Comparison of ENCODE assay signal across 15 mouse cellular contexts in genomic region chr7:97383496-97384132, GRCm38 (mm10).
"Had no signal": no experiment of that assay in that cellular context is flagged by ENCODE, and none has a peak within 500 bp of the region (broad histone marks: within the 10 kb centered on the region; RNA-seq: fewer than 3 reads in every experiment).

No protein-coding gene starts in this region.

- H3K9me3 ChIP-seq: kidney, embryonic 15.5 days; limb, embryonic 12.5 days; liver, embryonic 15.5 days; megakaryocyte, embryonic 14.5 days; midbrain, embryonic 12.5 days; stomach, embryonic 15.5 days had no signal

- H3K27ac ChIP-seq: kidney, embryonic 15.5 days; limb, embryonic 12.5 days; liver, embryonic 15.5 days; midbrain, embryonic 12.5 days; stomach, embryonic 15.5 days had no signal

- H3K4me1 ChIP-seq: kidney, embryonic 15.5 days; limb, embryonic 12.5 days; liver, embryonic 15.5 days; midbrain, embryonic 12.5 days; stomach, embryonic 15.5 days had no signal

- H3K27me3 ChIP-seq: kidney, embryonic 15.5 days; limb, embryonic 12.5 days; liver, embryonic 15.5 days; midbrain, embryonic 12.5 days; stomach, embryonic 15.5 days had no signal

- ATAC-seq: lung, postnatal 0 days; midbrain, embryonic 16.5 days had no signal

- DNase-seq: kidney, postnatal 14 days; layer of hippocampus, postnatal 36 days; liver; lung, adult 2 months; lung, postnatal 36 days; right cerebral cortex, postnatal 14 days; thymus, postnatal 36 days had no signal

- H3K4me2 ChIP-seq: kidney, embryonic 15.5 days; limb, embryonic 12.5 days; liver, embryonic 15.5 days; midbrain, embryonic 12.5 days; stomach, embryonic 15.5 days had no signal

- H3K4me3 ChIP-seq: kidney, embryonic 15.5 days; limb, embryonic 12.5 days; liver, embryonic 15.5 days; megakaryocyte, embryonic 14.5 days; midbrain, embryonic 12.5 days; stomach, embryonic 15.5 days had no signal

- H3K9ac ChIP-seq: kidney, embryonic 15.5 days; limb, embryonic 12.5 days; liver, embryonic 15.5 days; midbrain, embryonic 12.5 days; stomach, embryonic 15.5 days had no signal
